Mouse (Mus musculus): ENCODE measurements at regions not wholly inside any gene's neighbourhood (a gene's known extent, or its start where the extent isn't known, plus 50 kb on each side); places are given as distances from the start of the nearest gene placed in this dataset.

GRCm38 (mm10) chr17:83978858-83979470 lies 131.2 kb upstream of the Haao start:
- TF ChIP-seq CTCF (IDR thresholded peaks at IDR 0.05; ENCODE audit: borderline replicate concordance, insufficient read depth, low read length) (no peak), POLR2A (IDR thresholded peaks at IDR 0.05; ENCODE audit: low read depth, low read length) (no peak)

All from embryonic fibroblast, embryonic 13.5 days (primary cell).